Mouse (Mus musculus) layer of hippocampus, adult 9-10 months (tissue): Measurements from ENCODE around the gene Clip4.

Experiments used
- DNase-seq: peaks from one replicate; pipeline ENCODE4 v3.0.0; 2022; ENCODE audit warnings: low spot score

The Clip4 gene

GRCm38 (mm10) chr17:71872976-71873375 lies 104.7 kb downstream of the Clip4 start:
- no peak for DNase-seq

GRCm38 (mm10) chr17:71874077-71874476 lies 105.8 kb downstream of the Clip4 start:
- DNase-seq, result no peak

- DNase-seq, result no peak
Measured at GRCm38 (mm10) chr17:71874795-71875194, 106.5 kb downstream of the Clip4 start.

GRCm38 (mm10) chr17:71875492-71875891 lies 107.2 kb downstream of the Clip4 start:
- DNase-seq, result no peak

- no peak for DNase-seq
Measured at GRCm38 (mm10) chr17:71881369-71881768, 113.1 kb downstream of the Clip4 start.

GRCm38 (mm10) chr17:71909107-71909506 lies 140.8 kb downstream of the Clip4 start:
- DNase-seq, result no peak

GRCm38 (mm10) chr17:71913188-71913587 lies 144.9 kb downstream of the Clip4 start:
- no peak for DNase-seq
